Mouse (Mus musculus) MEL (cell line): ENCODE measurements at regions not wholly inside any gene's neighbourhood (a gene's known extent, or its start where the extent isn't known, plus 50 kb on each side); places are given as distances from the start of the nearest gene placed in this dataset.

Experiments used
- DNase-seq: peaks from one replicate; pipeline ENCODE4 v3.0.0; 2011; ENCODE audit warnings: low read depth, low spot score
- H3K27ac ChIP-seq: 2 replicates; pipeline ENCODE4 v1.5.1; 2012; ENCODE audit warnings: low read depth, mild to moderate bottlenecking, control low read depth, low read length, moderate library complexity; ENCODE audit not compliant: control insufficient read depth
- H3K27me3 ChIP-seq, 2 experiments: fragments of 150-350 bp in 1 of 2; sonication (generic) in 1 of 2; 2 replicates each; pipeline ENCODE4 v1.6.1; 2012; ENCODE audit warnings: low read length in 2 of 2, mild to moderate bottlenecking in 2 of 2, improper control_type of control experiment in 1 of 2, moderate library complexity in 1 of 2; ENCODE audit not compliant: insufficient read depth in 2 of 2, control insufficient read depth in 1 of 2
- H3K36me3 ChIP-seq, 2 experiments: 2 replicates each; pipeline ENCODE4 v1.6.1; 2012 to 2014; ENCODE audit warnings: low read length in 2 of 2, improper control_type of control experiment in 1 of 2, inconsistent platforms in 1 of 2, mild to moderate bottlenecking in 1 of 2; ENCODE audit not compliant: insufficient read depth in 2 of 2, control insufficient read depth in 1 of 2
- H3K4me1 ChIP-seq, 2 experiments: fragments of 150-350 bp in 1 of 2; sonication (generic) in 1 of 2; 2 replicates each; pipeline ENCODE4 v1.6.1; 2012; ENCODE audit warnings: low read length in 2 of 2, improper control_type of control experiment in 1 of 2, mild to moderate bottlenecking in 1 of 2; ENCODE audit not compliant: insufficient read depth in 2 of 2, control insufficient read depth in 1 of 2
- H3K4me3 ChIP-seq, 2 experiments: fragments of 150-350 bp in 1 of 2; sonication (generic) in 1 of 2; 2 replicates each; pipeline ENCODE4 v1.5.1; 2012; ENCODE audit warnings: low read depth in 2 of 2, low read length in 2 of 2, mild to moderate bottlenecking in 2 of 2, moderate library complexity in 2 of 2, control low read depth in 1 of 2, improper control_type of control experiment in 1 of 2; ENCODE audit not compliant: control insufficient read depth in 1 of 2, insufficient read depth in 1 of 2
- H3K79me2 ChIP-seq: 2 replicates; pipeline ENCODE4 v1.6.1; 2012; ENCODE audit warnings: mild to moderate bottlenecking, low read length, moderate library complexity; ENCODE audit not compliant: control insufficient read depth, poor library complexity, insufficient read depth
- H3K9ac ChIP-seq: 2 replicates; pipeline ENCODE4 v1.6.1; 2012; ENCODE audit warnings: low read depth, mild to moderate bottlenecking, control low read depth, low read length, moderate library complexity; ENCODE audit not compliant: control insufficient read depth, poor library complexity, severe bottlenecking
- H3K9me3 ChIP-seq: fragments of 150-350 bp; sonication (generic); replicated peaks from 2 replicates; pipeline ENCODE4 v1.6.1; 2012; ENCODE audit warnings: mild to moderate bottlenecking, low read length, improper control_type of control experiment, moderate library complexity; ENCODE audit not compliant: insufficient read depth
- CHD1 ChIP-seq: IDR thresholded peaks from 2 replicates; pipeline ENCODE4 v1.6.1; 2012; ENCODE audit warnings: low read depth, mild to moderate bottlenecking, inconsistent platforms, low read length, improper control_type of control experiment
- CHD2 ChIP-seq: IDR thresholded peaks from 2 replicates; pipeline ENCODE4 v1.6.1; 2011; ENCODE audit warnings: low read length, improper control_type of control experiment
- CTCF ChIP-seq, 3 experiments: IDR thresholded peaks in 2 of 3; conservative IDR thresholded peaks in 1 of 3; 2 replicates each; pipeline ENCODE4 v1.5.1; 2011 to 2012; ENCODE audit warnings: low read length in 3 of 3, low read depth in 2 of 3, mild to moderate bottlenecking in 2 of 3, improper control_type of control experiment in 1 of 3, inconsistent platforms in 1 of 3, mixed read lengths in 1 of 3, moderate library complexity in 1 of 3; ENCODE audit not compliant: control insufficient read depth in 1 of 3, insufficient read depth in 1 of 3, poor library complexity in 1 of 3, severe bottlenecking in 1 of 3
- E2F4 ChIP-seq: IDR thresholded peaks from 2 replicates; pipeline ENCODE4 v1.6.1; 2011; ENCODE audit warnings: low read depth, low read length, improper control_type of control experiment, borderline replicate concordance
- ELF1 ChIP-seq: IDR thresholded peaks from 2 replicates; pipeline ENCODE4 v1.6.1; 2014; ENCODE audit warnings: low read depth, mild to moderate bottlenecking, inconsistent platforms, low read length, improper control_type of control experiment, moderate library complexity
- GABPA ChIP-seq: IDR thresholded peaks from 2 replicates; pipeline ENCODE4 v1.6.1; 2012; ENCODE audit warnings: low read depth, mild to moderate bottlenecking, inconsistent platforms, low read length, improper control_type of control experiment, moderate library complexity
- HCFC1 ChIP-seq: IDR thresholded peaks from 2 replicates; pipeline ENCODE4 v1.6.1; 2012; ENCODE audit warnings: low read depth, mild to moderate bottlenecking, inconsistent platforms, low read length, improper control_type of control experiment, moderate library complexity
- MAZ ChIP-seq: IDR thresholded peaks from 2 replicates; pipeline ENCODE4 v1.6.1; 2012; ENCODE audit warnings: low read depth, mild to moderate bottlenecking, inconsistent platforms, low read length, improper control_type of control experiment
- NELFE ChIP-seq: IDR thresholded peaks from 2 replicates; pipeline ENCODE4 v1.6.1; 2011; ENCODE audit warnings: low read depth, low read length, improper control_type of control experiment
- POLR2A ChIP-seq, 2 experiments: IDR thresholded peaks; 2 replicates each; pipeline ENCODE4 v1.6.1; 2011 to 2012; ENCODE audit warnings: low read length in 2 of 2, mild to moderate bottlenecking in 2 of 2, control low read depth in 1 of 2, improper control_type of control experiment in 1 of 2, low read depth in 1 of 2, moderate library complexity in 1 of 2; ENCODE audit not compliant: control insufficient read depth in 1 of 2, insufficient read depth in 1 of 2, poor library complexity in 1 of 2
- POLR2AphosphoS2 ChIP-seq: IDR thresholded peaks from 2 replicates; pipeline ENCODE4 v1.6.1; 2011; ENCODE audit warnings: low read length, improper control_type of control experiment
- POLR2AphosphoS5 ChIP-seq: IDR thresholded peaks from 2 replicates; pipeline ENCODE4 v1.6.1; 2012; ENCODE audit warnings: low read depth, borderline replicate concordance, mild to moderate bottlenecking, inconsistent platforms, low read length, moderate library complexity, mixed read lengths
- RAD21 ChIP-seq: IDR thresholded peaks from 2 replicates; pipeline ENCODE4 v1.6.1; 2011; ENCODE audit warnings: mild to moderate bottlenecking, low read depth, low read length, improper control_type of control experiment
- SMC3 ChIP-seq: IDR thresholded peaks from 2 replicates; pipeline ENCODE4 v1.6.1; 2011; ENCODE audit warnings: low read depth, low read length, improper control_type of control experiment
- TAL1 ChIP-seq: IDR thresholded peaks from 2 replicates; pipeline ENCODE4 v1.6.1; 2012; ENCODE audit warnings: mild to moderate bottlenecking, inconsistent platforms, low read length, moderate library complexity, mixed read lengths
- TBP ChIP-seq: IDR thresholded peaks from 2 replicates; pipeline ENCODE4 v1.8.0; 2011; ENCODE audit warnings: low read depth, low read length, improper control_type of control experiment
- UBTF ChIP-seq: IDR thresholded peaks from 2 replicates; pipeline ENCODE4 v1.6.1; 2012; ENCODE audit warnings: low read depth, mild to moderate bottlenecking, inconsistent platforms, low read length, improper control_type of control experiment, moderate library complexity, borderline replicate concordance; ENCODE audit not compliant: insufficient read depth
- USF1 ChIP-seq: IDR thresholded peaks from 2 replicates; pipeline ENCODE4 v1.6.1; 2014; ENCODE audit warnings: low read depth, mild to moderate bottlenecking, inconsistent platforms, low read length, improper control_type of control experiment, moderate library complexity
- USF2 ChIP-seq, 2 experiments: IDR thresholded peaks; 2 replicates each; pipeline ENCODE4 v1.6.1; 2011 to 2012; ENCODE audit warnings: improper control_type of control experiment in 2 of 2, low read length in 2 of 2, borderline replicate concordance in 1 of 2, inconsistent platforms in 1 of 2, low read depth in 1 of 2, mild to moderate bottlenecking in 1 of 2; ENCODE audit not compliant: insufficient read depth in 1 of 2
- ZC3H11A ChIP-seq: IDR thresholded peaks from 2 replicates; pipeline ENCODE4 v1.6.1; 2012; ENCODE audit warnings: low read depth, mild to moderate bottlenecking, inconsistent platforms, low read length, improper control_type of control experiment
- ZKSCAN1 ChIP-seq: IDR thresholded peaks from 2 replicates; pipeline ENCODE4 v1.6.1; 2012; ENCODE audit warnings: low read depth, mild to moderate bottlenecking, inconsistent platforms, low read length, improper control_type of control experiment, moderate library complexity
- ZMIZ1 ChIP-seq: IDR thresholded peaks from 2 replicates; pipeline ENCODE4 v1.6.1; 2012; ENCODE audit warnings: low read depth, mild to moderate bottlenecking, inconsistent platforms, low read length, improper control_type of control experiment, moderate library complexity
- ZNF384 ChIP-seq: IDR thresholded peaks from 2 replicates; pipeline ENCODE4 v1.6.1; 2012; ENCODE audit warnings: low read depth, mild to moderate bottlenecking, inconsistent platforms, low read length, improper control_type of control experiment

DNA sequence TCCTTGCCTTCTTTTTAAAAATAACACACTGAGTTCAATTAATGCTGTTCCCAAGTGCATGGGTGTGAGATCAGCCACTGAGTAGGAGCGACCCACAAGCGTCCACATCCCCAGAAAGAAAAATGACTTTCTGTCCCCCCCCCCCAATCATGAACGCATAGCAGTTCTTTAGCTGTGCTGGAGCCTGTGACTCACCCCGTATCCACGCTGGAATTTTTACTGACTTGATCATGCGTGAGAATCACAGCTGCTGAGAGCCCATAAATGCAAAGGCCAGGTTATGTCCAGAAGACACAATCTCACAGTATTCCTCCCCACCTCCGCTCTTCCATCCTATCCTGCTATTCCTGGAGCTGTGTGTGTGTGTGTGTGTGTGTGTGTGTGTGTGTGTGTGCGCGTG, 53.3 kb downstream of the Fos start:
- TF ChIP-seq POLR2A (IDR thresholded peaks at IDR 0.05; ENCODE audit: control insufficient read depth in 1 of 2, insufficient read depth in 1 of 2, low read depth in 1 of 2, low read length in 2 of 2, poor library complexity in 1 of 2) (no peak), CTCF (IDR thresholded peaks at IDR 0.05 in 2 of 3, conservative IDR thresholded peaks at IDR 0.05 in 1 of 3; ENCODE audit: control insufficient read depth in 1 of 3, insufficient read depth in 1 of 3, low read depth in 2 of 3, low read length in 3 of 3, poor library complexity in 1 of 3, severe bottlenecking in 1 of 3) (no peak)
- DNase-seq = no peak

DNA sequence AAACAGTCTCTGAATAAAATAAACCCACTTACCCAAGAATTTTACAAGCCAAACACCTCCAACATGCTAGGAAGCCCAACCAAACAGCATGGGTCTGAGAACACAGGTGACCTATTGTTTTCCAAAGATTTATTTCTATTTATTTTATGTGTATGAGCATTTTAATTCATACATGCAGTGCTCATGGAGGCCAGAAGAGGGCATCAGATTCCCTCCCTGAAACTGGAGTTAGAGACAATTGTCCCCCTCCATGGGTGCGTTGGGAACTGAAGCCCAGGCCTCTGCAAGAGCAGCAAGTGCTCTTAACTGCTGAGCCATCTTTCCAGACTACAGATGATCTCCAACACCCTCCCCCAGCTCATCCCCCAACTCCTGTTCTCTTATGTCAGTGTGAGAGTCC, 57.9 kb downstream of the Fos start:
- Histone ChIP-seq H3K4me3 (no peak overlapping the region), H3K79me2 (no peaks in the 10 kb centered on the region), H3K36me3 (peaks cover 0 to 8% of the 10 kb centered on the region in 2 experiments; a peak in 2 of 4 replicates), H3K9ac (no peak overlapping the region), H3K27me3 (no peaks in the 10 kb centered on the region), H3K4me1 (peaks cover 0 to 18% of the 10 kb centered on the region in 2 experiments; a peak in 3 of 4 replicates), H3K9me3 (no peaks in the 10 kb centered on the region), H3K27ac (no peak overlapping the region)
- TF ChIP-seq USF1 (no peak), HCFC1 (no peak), GABPA (no peak), RAD21 (peak; percentile 46), MAZ (no peak), TAL1 (no peak), ZKSCAN1 (no peak), POLR2AphosphoS2 (no peak), CTCF (IDR thresholded peaks at IDR 0.05 in 2 of 3, conservative IDR thresholded peaks at IDR 0.05 in 1 of 3; ENCODE audit: control insufficient read depth in 1 of 3, insufficient read depth in 1 of 3, low read depth in 2 of 3, low read length in 3 of 3, poor library complexity in 1 of 3, severe bottlenecking in 1 of 3) (peak; percentile 21 to 57 (median 55); a peak in 5 of 6 replicates), POLR2A (IDR thresholded peaks at IDR 0.05; ENCODE audit: control insufficient read depth in 1 of 2, insufficient read depth in 1 of 2, low read depth in 1 of 2, low read length in 2 of 2, poor library complexity in 1 of 2) (no peak), ZNF384 (no peak), UBTF (no peak), ZC3H11A (peak; percentile 26; the same call in 1 of the 2 replicates), SMC3 (peak; percentile 54)
- peak; percentile 55 for DNase-seq

More for the DNA sequence above, 53.3 kb downstream of the Fos start:
- peaks cover 0 to 2% of the 10 kb centered on the region in 2 experiments; a peak in 2 of 4 replicates for H3K4me1 ChIP-seq
- H3K36me3 ChIP-seq = peaks cover 0 to under 1% of the 10 kb centered on the region in 2 experiments; a peak in 1 of 4 replicates
- no peak overlapping the region for H3K27ac ChIP-seq
- no peaks in the 10 kb centered on the region; a peak in 1 of 4 replicates for H3K27me3 ChIP-seq
- H3K9me3 ChIP-seq = no peaks in the 10 kb centered on the region
- H3K9ac ChIP-seq = no peak overlapping the region
- H3K79me2 ChIP-seq = no peaks in the 10 kb centered on the region
- no peak overlapping the region for H3K4me3 ChIP-seq

DNA sequence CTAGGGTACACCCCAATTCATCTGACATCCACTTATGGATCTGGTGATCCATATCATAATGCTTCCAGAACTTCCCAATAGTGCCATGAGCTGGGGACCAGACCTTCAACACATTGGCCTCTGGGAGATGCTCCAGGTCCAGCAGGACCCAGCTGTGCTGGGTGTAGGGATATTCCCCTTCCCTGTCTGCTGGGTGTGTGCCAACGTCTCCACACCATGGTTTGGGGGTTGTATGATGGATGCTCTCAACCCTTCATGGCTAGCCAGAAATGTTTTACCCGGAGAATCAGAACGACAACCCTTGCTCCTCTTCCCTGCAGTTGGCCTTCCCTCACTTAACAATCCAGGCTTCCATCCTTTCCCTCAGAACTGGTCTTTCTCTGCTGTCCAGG, 58.5 kb downstream of the Fos start:
- Histone ChIP-seq H3K9me3 (no peaks in the 10 kb centered on the region), H3K36me3 (peaks cover 0 to 8% of the 10 kb centered on the region in 2 experiments; a peak in 2 of 4 replicates), H3K27ac (peak overlapping the region; percentile 59), H3K79me2 (no peaks in the 10 kb centered on the region), H3K9ac (peak overlapping the region; percentile 5; the same call in 1 of the 2 replicates), H3K4me1 (peaks cover 0 to 18% of the 10 kb centered on the region in 2 experiments; a peak in 3 of 4 replicates), H3K27me3 (no peaks in the 10 kb centered on the region), H3K4me3 (no peak overlapping the region)
- no peak for DNase-seq
- TF ChIP-seq NELFE (no peak), USF1 (no peak), CHD2 (no peak), UBTF (no peak), TBP (no peak), ZMIZ1 (no peak), GABPA (no peak), E2F4 (no peak), CHD1 (no peak), ELF1 (no peak), CTCF (IDR thresholded peaks at IDR 0.05 in 2 of 3, conservative IDR thresholded peaks at IDR 0.05 in 1 of 3; ENCODE audit: control insufficient read depth in 1 of 3, insufficient read depth in 1 of 3, low read depth in 2 of 3, low read length in 3 of 3, poor library complexity in 1 of 3, severe bottlenecking in 1 of 3) (no peak), ZNF384 (no peak), POLR2AphosphoS5 (no peak), ZKSCAN1 (no peak), POLR2A (IDR thresholded peaks at IDR 0.05; ENCODE audit: control insufficient read depth in 1 of 2, insufficient read depth in 1 of 2, low read depth in 1 of 2, low read length in 2 of 2, poor library complexity in 1 of 2) (no peak), USF2 (IDR thresholded peaks at IDR 0.05; ENCODE audit: borderline replicate concordance in 1 of 2, insufficient read depth in 1 of 2, low read depth in 1 of 2, low read length in 2 of 2) (no peak)
